Mouse (Mus musculus) cerebellum, adult 2 months (tissue): ENCODE results near the gene Med11. TPM values are rescaled to one million over a fixed set of nuclear protein-coding genes. Genes with fewer than 3 reads are reported as not detected.
A peak's percentile ranks its signal among the peaks of the same experiment; 100 is the strongest.

Experiments
- DNase-seq, 2 experiments: peaks; one replicate each; pipeline ENCODE4 v3.0.0; 2021
- H3K27ac ChIP-seq: fragments of 200-500 bp; 2 replicates; pipeline ENCODE4 v1.5.1; 2012; ENCODE audit warnings: low read length, control low read depth, inconsistent platforms; ENCODE audit not compliant: insufficient read depth
- H3K27me3 ChIP-seq: fragments of 200-500 bp; 2 replicates; pipeline ENCODE4 v1.6.1; 2012; ENCODE audit warnings: inconsistent platforms, mild to moderate bottlenecking, low read length, moderate library complexity; ENCODE audit not compliant: control insufficient read depth, insufficient read depth
- H3K4me1 ChIP-seq: fragments of 200-500 bp; 2 replicates; pipeline ENCODE4 v1.6.1; 2011; ENCODE audit warnings: low read length; ENCODE audit not compliant: control insufficient read depth, insufficient read depth
- H3K4me3 ChIP-seq: fragments of 200-500 bp; replicated peaks from 2 replicates; pipeline ENCODE3; 2011; ENCODE audit warnings: mild to moderate bottlenecking, low read depth, low read length, control low read depth; ENCODE audit not compliant: insufficient read depth
- CTCF ChIP-seq: fragments of 200-500 bp; IDR thresholded peaks from 2 replicates; pipeline ENCODE4 v1.5.1; 2011; ENCODE audit warnings: low read depth, mild to moderate bottlenecking, control low read depth, low read length, moderate library complexity, borderline replicate concordance; ENCODE audit not compliant: insufficient read depth
- POLR2A ChIP-seq: fragments of 200-500 bp; IDR thresholded peaks from 2 replicates; pipeline ENCODE4 v1.6.1; 2011; ENCODE audit warnings: low read length, control low read depth, borderline replicate concordance; ENCODE audit not compliant: insufficient read depth
- WGBS: fragments of 180-500 bp; shearing (Covaris S2); methylation state at CpG from one replicate; pipeline ENCODE4 v1.1.7; 2018; 5-methylcytosine and 5-hydroxymethylcytosine counted together
- polyA plus RNA-seq: library from polyadenylated mRNA; depleted of rRNA; stranded (reverse); fragments of >200 nt; gene quantifications from 2 replicates; pipeline ENCODE4 v1.2.3, GENCODE M21; 2012

Gene Med11
- polyA plus RNA-seq, 1 experiment = 20.5 TPM

DNA sequence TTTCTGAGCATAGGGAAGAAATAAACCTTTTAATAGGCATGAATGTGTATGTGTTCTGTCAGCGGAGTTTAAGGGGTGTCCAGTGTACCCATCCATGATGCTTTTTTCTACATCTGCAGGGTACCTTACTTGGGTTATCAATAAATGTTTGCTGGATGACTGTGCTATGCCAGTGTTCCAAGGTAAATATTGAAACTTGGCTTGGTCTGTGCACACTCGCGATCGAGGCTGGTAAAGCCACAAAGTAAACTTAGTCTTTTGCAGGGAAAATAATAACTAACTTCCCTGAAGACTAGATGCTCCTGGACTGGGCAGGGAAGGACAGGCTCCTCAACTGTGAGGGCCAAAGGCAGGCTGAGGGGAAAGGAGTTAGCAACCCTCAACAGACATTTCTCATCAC, 11.1 kb upstream of the Med11 start:
- Histone ChIP-seq H3K27me3 (no peaks in the 10 kb centered on the region), H3K4me3 (no peak overlapping the region), H3K27ac (no peak overlapping the region), H3K4me1 (no peaks in the 10 kb centered on the region)
- WGBS = 94% methylated on average over 4 of the region's 4 CpGs
- DNase-seq = no peak
- no peak for TF ChIP-seq POLR2A
- no peak for TF ChIP-seq CTCF

DNA sequence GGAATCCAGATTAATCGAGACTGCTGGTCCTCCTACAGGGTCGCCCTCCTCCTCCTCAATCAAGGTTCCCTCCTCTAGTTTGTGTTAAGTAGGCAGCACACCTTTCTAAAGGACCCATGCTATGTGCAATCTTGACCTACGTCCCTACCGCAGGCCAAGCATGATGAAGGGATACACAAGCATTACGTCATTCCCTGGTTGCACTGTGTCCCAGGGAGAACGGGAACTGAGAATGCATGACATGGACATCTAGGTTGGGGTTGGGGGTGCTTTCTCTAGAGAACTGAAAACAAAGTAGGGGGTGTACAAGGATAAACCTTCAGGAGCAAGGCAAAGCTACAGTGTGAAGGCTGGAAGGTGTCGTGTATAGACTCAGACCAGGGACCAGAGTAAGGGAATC, 9.8 kb upstream of the Med11 start:
- TF ChIP-seq CTCF = no peak
- no peak for TF ChIP-seq POLR2A
- WGBS = 93% methylated on average over 7 of the region's 7 CpGs

GRCm38 (mm10) chr11:70443964-70444363, 7.8 kb upstream of the Med11 start:
- 79% methylated on average over 3 of the region's 3 CpGs for WGBS
- H3K4me1 ChIP-seq = no peaks in the 10 kb centered on the region
- TF ChIP-seq POLR2A (no peak), CTCF (no peak)

More for the DNA sequence above, 9.8 kb upstream of the Med11 start:
- Histone ChIP-seq H3K4me1 (no peaks in the 10 kb centered on the region), H3K27ac (no peak overlapping the region), H3K4me3 (no peak overlapping the region), H3K27me3 (no peaks in the 10 kb centered on the region)
- DNase-seq = no peak

DNA sequence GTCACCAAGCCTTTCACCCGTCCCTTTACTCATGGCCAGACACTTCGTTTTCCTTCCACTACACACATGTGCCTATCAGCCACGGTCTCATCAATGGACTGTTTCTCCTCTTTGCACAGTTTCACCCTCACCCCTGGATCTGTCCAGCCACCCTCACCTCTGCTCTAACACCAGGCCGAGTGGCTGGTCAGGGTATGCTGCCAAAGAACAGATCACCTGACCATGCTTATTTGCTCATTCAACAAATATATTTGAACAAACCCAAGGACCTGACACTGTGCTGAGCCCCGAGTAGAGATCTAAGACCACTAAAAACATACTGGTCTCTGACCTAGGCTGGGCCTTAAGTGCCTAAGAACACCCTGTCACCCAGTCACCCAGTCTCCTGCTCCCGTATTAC, 7.1 kb upstream of the Med11 start:
- DNase-seq = no peak
- Histone ChIP-seq H3K27ac (no peak overlapping the region), H3K4me3 (no peak overlapping the region), H3K27me3 (no peaks in the 10 kb centered on the region), H3K4me1 (no peaks in the 10 kb centered on the region)
- TF ChIP-seq CTCF (no peak), POLR2A (no peak)
- WGBS = 76% methylated on average over 6 of the region's 6 CpGs

More at GRCm38 (mm10) chr11:70443964-70444363, 7.8 kb upstream of the Med11 start:
- Histone ChIP-seq H3K4me3 (no peak overlapping the region), H3K27ac (no peak overlapping the region), H3K27me3 (no peaks in the 10 kb centered on the region)
- no peak for DNase-seq

GRCm38 (mm10) chr11:70446756-70447155, 5.0 kb upstream of the Med11 start:
- 46% methylated on average over 3 of the region's 3 CpGs for WGBS
- H3K27me3 ChIP-seq = no peaks in the 10 kb centered on the region
- DNase-seq = no peak
- no peak overlapping the region for H3K4me3 ChIP-seq
- no peak overlapping the region for H3K27ac ChIP-seq
- TF ChIP-seq POLR2A (no peak), CTCF (no peak)
- H3K4me1 ChIP-seq = no peaks in the 10 kb centered on the region

GRCm38 (mm10) chr11:70447373-70447772, 4.3 kb upstream of the Med11 start:
- Histone ChIP-seq H3K4me3 (no peak overlapping the region), H3K27me3 (no peaks in the 10 kb centered on the region), H3K27ac (no peak overlapping the region), H3K4me1 (no peaks in the 10 kb centered on the region)
- DNase-seq = no peak
- TF ChIP-seq CTCF (no peak), POLR2A (no peak)
- 81% methylated on average over 1 of the region's 1 CpGs for WGBS

- no peak overlapping the region for H3K4me3 ChIP-seq
- 74% methylated on average over 2 of the region's 2 CpGs for WGBS
- no peak overlapping the region for H3K27ac ChIP-seq
- H3K27me3 ChIP-seq = no peaks in the 10 kb centered on the region
- H3K4me1 ChIP-seq = peaks cover 3% of the 10 kb centered on the region
- TF ChIP-seq CTCF (no peak), POLR2A (no peak)
- peak in 1 of 2 experiments; percentile 21 for DNase-seq
Measured at GRCm38 (mm10) chr11:70450926-70451325, 793 bp upstream of the Med11 start.

GRCm38 (mm10) chr11:70453261-70454044, 1.7 kb downstream of the Med11 start:
- 87% methylated on average over 9 of the region's 9 CpGs for WGBS
- no peaks in the 10 kb centered on the region for H3K27me3 ChIP-seq
- TF ChIP-seq POLR2A = no peak
- TF ChIP-seq CTCF = no peak
- no peak overlapping the region for H3K27ac ChIP-seq
- H3K4me1 ChIP-seq = peaks cover 3% of the 10 kb centered on the region
- DNase-seq = no peak
- H3K4me3 ChIP-seq = no peak overlapping the region
